Mouse (Mus musculus): Measurements from ENCODE around the gene Plekhj1.

Gene Plekhj1

DNA sequence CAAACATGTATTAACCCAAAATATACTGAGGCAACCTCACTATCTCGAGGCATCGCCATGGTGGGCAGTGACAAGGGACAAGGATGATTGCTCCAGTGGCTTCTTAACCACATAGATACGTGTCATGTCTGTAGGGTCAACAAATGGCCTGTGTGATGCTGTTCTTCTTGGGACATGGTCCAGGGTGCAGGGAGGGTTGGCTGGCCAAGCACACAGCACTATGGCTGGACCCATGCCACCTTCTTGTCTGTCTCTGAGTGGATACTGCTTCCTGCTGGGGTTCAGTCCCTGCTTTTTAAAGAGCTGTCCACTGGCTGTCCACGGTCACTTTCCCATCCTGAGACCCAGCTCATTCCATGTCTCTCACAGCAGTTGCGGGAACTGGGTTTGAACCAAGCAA, 21.3 kb downstream of the Plekhj1 start:
- DNase-seq (ENCODE audit: low spot score in 2 of 2): no peak

GRCm38 (mm10) chr10:80776358-80776869, 22.0 kb downstream of the Plekhj1 start:
- DNase-seq (ENCODE audit: low spot score in 2 of 2): no peak

DNA sequence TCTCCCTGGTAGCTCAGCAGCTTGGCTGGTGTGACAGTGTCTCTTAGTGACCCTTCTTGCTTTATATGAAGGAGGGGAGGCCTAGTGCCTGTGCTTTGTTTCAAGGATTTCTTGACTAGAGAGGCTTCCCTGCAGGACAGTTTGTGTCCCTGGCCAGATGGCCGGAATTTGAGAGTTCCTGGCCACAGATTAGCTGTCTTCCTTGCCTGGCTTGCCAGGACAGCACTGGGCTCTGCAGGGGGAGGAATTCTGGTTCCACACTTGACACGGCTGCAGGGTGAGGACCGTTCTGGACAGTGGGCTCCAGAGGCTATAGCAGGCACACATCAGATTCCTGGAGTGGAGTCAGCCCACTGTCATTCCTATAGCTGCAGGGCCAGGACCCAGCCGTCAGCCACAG, 22.7 kb downstream of the Plekhj1 start:
- no peak for DNase-seq (ENCODE audit: low spot score in 2 of 2)

DNA sequence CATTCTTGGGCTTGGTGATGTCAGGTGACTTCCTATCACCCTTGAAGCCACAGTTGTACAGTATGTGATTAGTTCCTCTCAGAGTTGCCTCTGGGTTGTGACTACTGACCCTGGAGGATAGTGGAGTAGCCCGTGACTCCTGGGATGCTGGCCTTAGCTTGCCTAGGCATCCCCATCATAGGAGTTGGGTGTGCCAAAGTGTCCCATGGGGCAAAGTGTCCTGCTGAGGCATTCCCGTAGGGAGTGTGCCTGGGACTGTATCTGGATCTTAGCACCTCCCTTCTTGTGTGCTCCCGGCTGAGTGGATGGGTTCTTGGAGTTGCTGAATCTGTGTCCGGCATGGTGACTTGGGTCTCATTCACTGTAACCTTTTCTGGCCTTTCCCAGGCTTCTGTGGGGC, 23.4 kb downstream of the Plekhj1 start:
- no peak for DNase-seq (ENCODE audit: low spot score in 2 of 2)

GRCm38 (mm10) chr10:80774549-80774948, 23.9 kb downstream of the Plekhj1 start:
- DNase-seq (ENCODE audit: low spot score in 2 of 2): peak; percentile 90 to 92

DNA sequence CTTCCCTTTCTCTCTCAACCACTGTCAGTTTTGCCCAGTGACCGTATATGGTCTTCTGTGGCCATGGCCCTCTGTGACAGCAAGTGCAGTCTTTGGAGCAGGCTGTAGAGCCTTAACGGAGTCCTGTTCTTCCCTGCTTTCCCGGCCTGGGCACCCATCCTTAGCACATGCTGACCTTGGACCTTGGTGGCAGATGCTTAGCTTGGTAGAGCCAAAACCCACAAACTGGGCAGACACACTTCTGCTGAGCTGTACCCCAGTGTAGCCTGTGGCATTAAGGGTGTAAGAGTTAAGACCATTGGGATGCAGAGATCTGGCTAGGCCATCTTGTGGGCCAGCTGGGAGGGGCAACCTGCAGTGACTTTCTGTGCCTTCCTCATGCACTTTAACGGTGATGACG, 24.6 kb downstream of the Plekhj1 start:
- DNase-seq (ENCODE audit: low spot score in 2 of 2): no peak

GRCm38 (mm10) chr10:80768365-80768764, 30.1 kb downstream of the Plekhj1 start:
- no peak for DNase-seq (ENCODE audit: low spot score in 2 of 2)

DNA sequence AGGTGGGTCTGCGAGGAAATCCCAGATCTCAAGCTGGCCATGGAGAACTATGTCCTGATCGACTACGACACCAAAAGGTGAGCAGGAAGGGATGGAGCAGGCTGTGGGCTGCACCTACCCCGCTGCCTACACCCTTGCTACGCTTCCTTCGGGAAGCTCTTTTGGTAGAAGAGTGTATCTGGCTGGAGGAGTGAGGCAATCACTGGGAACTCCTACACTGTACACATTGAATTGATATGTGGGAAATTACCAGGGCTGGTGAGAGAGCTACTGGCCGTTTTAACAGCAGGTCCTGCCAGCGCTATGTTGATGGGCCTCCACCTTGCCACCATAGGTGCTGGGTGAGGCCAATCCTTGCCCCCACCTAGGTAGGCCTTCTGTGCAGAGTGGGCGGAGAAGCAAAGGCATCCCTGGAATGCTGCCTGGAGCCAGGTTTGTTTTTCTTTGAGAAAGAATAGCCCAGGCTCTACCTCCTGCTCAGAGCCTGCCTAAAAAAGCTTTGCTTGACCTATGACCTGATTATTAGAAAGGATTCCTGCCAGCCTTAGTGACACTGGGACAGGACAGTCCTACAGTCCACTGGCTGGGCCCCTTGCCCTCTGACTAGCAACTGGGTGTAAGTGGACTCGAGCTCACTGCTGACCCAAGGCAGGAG, 32.1 kb downstream of the Plekhj1 start:
- DNase-seq (ENCODE audit: low spot score in 2 of 2): no peak

DNA sequence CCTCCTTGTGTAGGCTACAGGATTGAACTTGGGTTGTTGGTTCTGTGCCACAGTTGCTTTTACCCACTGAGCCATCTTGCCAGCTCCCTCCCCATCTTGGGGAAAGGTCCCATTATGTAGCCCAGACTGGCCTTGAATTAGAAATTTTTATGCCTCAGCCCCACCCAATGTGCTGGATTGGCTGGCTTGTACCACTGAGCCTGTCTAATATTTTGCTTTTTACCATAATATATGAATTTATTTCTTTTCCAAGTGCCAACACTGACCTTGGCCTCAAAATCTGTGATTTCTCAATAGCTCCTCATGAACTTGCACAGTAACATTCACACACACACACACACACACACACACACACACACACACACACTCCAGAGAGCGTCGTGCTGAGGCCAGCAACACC, 32.7 kb downstream of the Plekhj1 start:
- DNase-seq (ENCODE audit: low spot score in 2 of 2): no peak

- no peak for DNase-seq (ENCODE audit: low spot score in 2 of 2)
Measured at GRCm38 (mm10) chr10:80763502-80763901, 34.9 kb downstream of the Plekhj1 start.

DNA sequence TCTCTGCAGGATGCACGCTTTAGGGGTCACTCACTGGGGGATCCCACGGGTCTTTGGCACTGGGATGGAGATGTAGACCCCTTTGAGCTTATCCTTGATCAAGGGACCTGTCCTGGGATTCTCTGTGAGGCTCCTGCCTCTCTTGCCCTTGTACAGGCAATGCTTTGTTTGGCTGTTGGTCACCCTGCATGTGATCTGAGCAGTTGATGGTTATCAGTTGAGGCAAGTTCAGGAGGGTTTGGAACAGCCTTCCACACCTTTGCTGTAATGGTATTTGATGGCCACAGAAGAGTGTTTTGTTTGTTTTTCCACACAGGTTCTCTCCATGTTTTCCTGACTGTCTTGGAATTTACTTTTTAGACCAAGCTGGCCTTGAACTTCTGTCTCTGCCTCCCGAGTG, 36.6 kb downstream of the Plekhj1 start:
- no peak for DNase-seq (ENCODE audit: low spot score in 2 of 2)

- no peak for DNase-seq (ENCODE audit: low spot score in 2 of 2)
Measured at GRCm38 (mm10) chr10:80760596-80761524, 37.6 kb downstream of the Plekhj1 start.

DNA sequence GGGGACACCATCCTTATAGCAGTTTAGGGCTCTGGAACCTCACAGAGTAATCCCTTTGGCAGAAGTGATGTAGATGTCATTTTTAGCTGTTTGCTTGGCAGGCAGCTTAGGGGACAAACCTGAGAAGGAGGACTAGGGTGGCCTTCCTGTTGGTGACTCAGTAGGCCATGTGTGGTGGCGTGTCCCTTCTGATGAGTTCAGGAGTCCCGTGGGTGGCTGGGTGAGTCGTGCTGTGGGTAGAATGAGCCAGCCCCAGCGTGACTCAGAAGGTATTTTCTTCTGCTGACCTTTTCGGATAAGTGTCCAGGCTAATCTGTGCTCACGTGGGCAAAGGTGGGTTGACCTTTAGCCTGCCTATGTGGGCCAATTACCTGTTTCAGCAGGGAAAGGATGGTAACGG, 39.8 kb downstream of the Plekhj1 start:
- DNase-seq (ENCODE audit: low spot score in 2 of 2): peak; percentile 47 to 55

- DNase-seq (ENCODE audit: low spot score in 2 of 2): peak; percentile 65 to 66
Measured at GRCm38 (mm10) chr10:80757717-80758116, 40.7 kb downstream of the Plekhj1 start.

DNA sequence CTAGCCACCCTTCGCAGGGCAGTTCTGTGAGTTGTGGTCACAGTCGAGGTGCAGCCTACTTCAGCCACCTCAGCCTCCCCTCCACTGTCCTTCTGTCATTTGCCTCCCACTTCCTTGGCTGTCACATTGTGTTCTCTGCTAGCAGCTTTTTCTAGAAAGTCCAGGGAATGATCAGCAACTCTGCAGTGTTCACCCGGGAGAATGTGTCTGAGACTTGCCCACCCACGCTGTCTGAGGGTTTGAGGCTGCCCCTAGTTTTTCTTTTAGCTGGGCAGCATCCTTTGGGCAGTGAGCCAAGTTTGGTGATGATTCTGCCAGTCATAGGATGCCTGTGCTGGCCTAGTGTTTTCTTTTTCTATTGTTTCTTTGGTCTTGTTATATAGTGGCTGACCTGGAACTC, 41.5 kb downstream of the Plekhj1 start:
- peak; percentile 67 to 71 for DNase-seq (ENCODE audit: low spot score in 2 of 2)

GRCm38 (mm10) chr10:80756509-80756908, 41.9 kb downstream of the Plekhj1 start:
- no peak for DNase-seq (ENCODE audit: low spot score in 2 of 2)

GRCm38 (mm10) chr10:80756099-80756498, 42.3 kb downstream of the Plekhj1 start:
- DNase-seq (ENCODE audit: low spot score in 2 of 2): no peak

DNA sequence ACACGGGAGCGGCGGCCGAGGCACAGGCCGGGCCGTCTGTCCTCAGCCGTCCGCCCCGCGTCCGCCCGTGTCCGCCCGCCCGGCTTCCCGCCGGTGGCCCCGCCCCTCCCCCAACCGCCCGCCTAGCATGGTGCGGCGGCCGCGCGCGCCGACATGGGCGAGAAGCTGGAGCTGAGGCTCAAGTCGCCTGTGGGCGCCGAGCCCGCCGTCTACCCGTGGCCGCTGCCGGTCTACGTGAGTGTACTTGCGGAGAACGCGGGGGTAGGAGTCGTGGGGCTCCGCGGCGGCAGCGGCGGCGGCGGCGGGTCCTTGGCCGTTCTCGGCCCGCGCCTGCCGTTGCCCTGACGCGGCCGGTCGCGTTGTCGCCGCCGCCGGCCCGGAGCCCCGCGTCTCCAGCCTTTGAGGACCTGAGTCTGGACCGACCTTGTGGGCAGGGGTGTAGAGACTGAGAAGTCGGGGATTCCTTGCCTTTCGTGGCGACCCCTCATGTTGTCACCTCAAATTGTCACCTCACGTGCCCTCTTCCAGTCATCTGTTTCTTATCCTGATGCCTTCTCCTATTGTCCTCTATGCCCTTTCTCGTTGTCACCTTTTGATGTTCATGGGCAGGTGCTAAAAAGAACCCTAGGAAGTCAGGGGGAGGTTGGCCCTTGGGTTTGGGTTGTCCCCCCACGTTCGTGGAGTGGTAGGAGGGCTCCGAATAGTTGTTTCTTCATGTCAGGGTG, 43.0 kb downstream of the Plekhj1 start:
- no peak for DNase-seq (ENCODE audit: low spot score in 2 of 2)

GRCm38 (mm10) chr10:80754594-80755290, 43.7 kb downstream of the Plekhj1 start, which contains the start of gene Dot1l:
Dot1l (plus strand) TSS chr10:80755206.
- peak; percentile 97 for DNase-seq (ENCODE audit: low spot score in 2 of 2)

GRCm38 (mm10) chr10:80752079-80752625, 46.3 kb downstream of the Plekhj1 start:
- no peak for DNase-seq (ENCODE audit: low spot score in 2 of 2)

DNA sequence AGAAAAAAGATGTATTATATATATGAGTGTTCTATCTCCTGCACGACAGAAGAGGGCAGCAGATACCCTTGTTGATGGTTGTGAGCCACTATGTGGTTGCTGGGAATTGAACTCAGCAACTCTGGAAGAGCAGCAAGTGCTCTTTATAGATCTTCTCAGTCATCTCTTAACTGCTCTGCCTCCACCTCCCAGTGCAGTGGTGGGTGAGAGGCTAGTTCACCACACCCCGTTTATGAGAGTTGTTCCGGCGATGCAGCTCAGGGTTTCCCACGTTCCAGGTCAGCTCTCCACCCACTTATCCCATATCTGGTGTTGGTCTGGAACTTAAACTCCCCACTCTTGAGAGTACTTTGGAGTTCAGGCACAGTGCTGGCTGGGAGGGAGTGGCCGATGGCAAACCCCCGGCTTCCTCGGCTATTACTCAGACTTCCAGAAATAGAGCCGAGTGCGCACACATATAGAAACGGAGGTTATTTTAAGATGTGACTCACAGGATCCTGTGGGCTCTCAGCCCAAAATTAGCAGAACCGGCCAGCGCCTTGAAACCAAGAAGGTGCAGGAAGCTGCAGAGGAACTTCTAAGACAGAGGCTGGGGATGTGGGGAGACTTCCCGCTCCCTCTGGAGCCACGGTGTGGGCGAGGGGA, 47.1 kb downstream of the Plekhj1 start:
- DNase-seq (ENCODE audit: low spot score in 2 of 2): peak; percentile 77 to 83
